Mouse (Mus musculus): ENCODE results near the gene Fam214b. TPM values are rescaled to one million over a fixed set of nuclear protein-coding genes. Genes with fewer than 3 reads are reported as not detected.
A peak's percentile ranks its signal among the peaks of the same experiment; 100 is the strongest.

The Fam214b gene
- polyA plus RNA-seq, 2 experiments = 16.9 to 22.2 TPM

DNA sequence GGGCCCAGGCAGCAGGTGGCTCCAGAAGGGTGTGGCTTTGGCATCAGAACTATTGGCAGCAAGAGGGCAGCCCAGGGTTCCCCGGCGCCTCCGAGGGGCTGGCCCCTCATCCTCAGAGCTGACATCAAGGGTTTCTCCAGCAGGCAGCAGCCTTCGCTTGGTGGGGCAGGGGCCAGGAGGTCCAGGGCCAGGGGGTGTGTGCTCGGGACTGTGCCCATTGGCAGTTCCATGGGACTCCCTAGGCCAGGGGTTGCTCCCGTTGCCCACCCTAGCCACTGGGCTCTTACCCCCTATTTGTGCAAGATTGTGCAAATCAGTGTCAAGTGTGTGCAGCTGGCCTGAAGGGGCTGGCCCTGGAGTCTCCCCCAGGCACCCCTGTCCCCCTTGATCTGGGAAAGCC is 10.2 kb downstream of the Fam214b start:
- Histone ChIP-seq H3K4me3 (ENCODE audit: insufficient read depth in 1 of 2, low read depth in 2 of 2, low read length in 2 of 2) (no peak overlapping the region), H3K36me3 (replicated peaks; ENCODE audit: control insufficient read depth, insufficient read depth, low read depth) (peaks cover 22% of the 10 kb centered on the region), H3K9me3 (ENCODE audit: control insufficient read depth, low read length) (no peaks in the 10 kb centered on the region), H3K27me3 (ENCODE audit: control insufficient read depth, insufficient read depth, low read length) (no peaks in the 10 kb centered on the region), H3K4me1 (replicated peaks; ENCODE audit: control insufficient read depth in 2 of 2, insufficient read depth in 2 of 2, low read length in 1 of 2) (peaks cover 34 to 38% of the 10 kb centered on the region in 2 experiments), H3K4me2 (ENCODE audit: low read depth) (peak overlapping the region; percentile 15; the same call in 1 of the 2 replicates), H3K27ac (no peak overlapping the region), H3K9ac (replicated peaks) (no peak overlapping the region)
- TF ChIP-seq CTCF (IDR thresholded peaks at IDR 0.05; ENCODE audit: low read depth) (peak; percentile 13; the same call in 1 of the 2 replicates), EP300 (IDR thresholded peaks at IDR 0.05; ENCODE audit: low read depth) (no peak)
- no peak for DNase-seq (ENCODE audit: low read depth in 3 of 3, low spot score in 3 of 3)
- no peak for ATAC-seq (ENCODE audit: insufficient read depth)
- 75% methylated on average over 6 of the region's 6 CpGs for WGBS (ENCODE audit: insufficient replicate concordance)

DNA sequence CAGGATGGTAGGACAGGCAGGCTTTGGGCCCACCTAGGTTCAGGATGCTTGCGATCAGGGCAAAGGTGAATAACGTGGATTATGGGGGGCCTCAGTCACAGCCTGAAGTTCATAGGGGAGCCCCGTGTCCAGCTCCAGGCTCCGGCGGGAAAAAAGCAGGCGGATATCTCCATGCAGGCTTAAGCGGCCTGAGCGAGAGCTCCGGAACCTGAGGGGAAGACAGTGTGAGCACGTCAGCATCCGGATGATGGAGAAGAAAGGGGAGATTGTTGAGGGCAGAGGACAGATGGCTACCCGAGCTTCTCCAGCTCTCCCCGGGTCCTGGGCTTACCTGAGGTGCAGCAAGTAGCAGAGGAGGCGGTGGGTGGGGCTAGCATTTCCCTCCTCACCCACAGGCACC is 12.5 kb downstream of the Fam214b start:
- H3K4me1 ChIP-seq (replicated peaks; ENCODE audit: control insufficient read depth in 2 of 2, insufficient read depth in 2 of 2, low read length in 1 of 2) = peaks cover 22 to 31% of the 10 kb centered on the region in 2 experiments
- TF ChIP-seq CTCF (IDR thresholded peaks at IDR 0.05; ENCODE audit: low read depth) (no peak), EP300 (IDR thresholded peaks at IDR 0.05; ENCODE audit: low read depth) (no peak)
- H3K27me3 ChIP-seq (ENCODE audit: control insufficient read depth, insufficient read depth, low read length) = no peaks in the 10 kb centered on the region
- H3K9ac ChIP-seq (replicated peaks) = no peak overlapping the region
- no peak for DNase-seq (ENCODE audit: low read depth in 3 of 3, low spot score in 3 of 3)
- H3K36me3 ChIP-seq (replicated peaks; ENCODE audit: control insufficient read depth, insufficient read depth, low read depth) = peaks cover 34% of the 10 kb centered on the region
- H3K4me3 ChIP-seq (ENCODE audit: insufficient read depth in 1 of 2, low read depth in 2 of 2, low read length in 2 of 2) = no peak overlapping the region
- no peak for ATAC-seq (ENCODE audit: insufficient read depth)
- no peak overlapping the region for H3K27ac ChIP-seq
- no peaks in the 10 kb centered on the region for H3K9me3 ChIP-seq (ENCODE audit: control insufficient read depth, low read length)
- 82% methylated on average over 14 of the region's 14 CpGs for WGBS (ENCODE audit: insufficient replicate concordance)
- no peak overlapping the region for H3K4me2 ChIP-seq (ENCODE audit: low read depth)

DNA sequence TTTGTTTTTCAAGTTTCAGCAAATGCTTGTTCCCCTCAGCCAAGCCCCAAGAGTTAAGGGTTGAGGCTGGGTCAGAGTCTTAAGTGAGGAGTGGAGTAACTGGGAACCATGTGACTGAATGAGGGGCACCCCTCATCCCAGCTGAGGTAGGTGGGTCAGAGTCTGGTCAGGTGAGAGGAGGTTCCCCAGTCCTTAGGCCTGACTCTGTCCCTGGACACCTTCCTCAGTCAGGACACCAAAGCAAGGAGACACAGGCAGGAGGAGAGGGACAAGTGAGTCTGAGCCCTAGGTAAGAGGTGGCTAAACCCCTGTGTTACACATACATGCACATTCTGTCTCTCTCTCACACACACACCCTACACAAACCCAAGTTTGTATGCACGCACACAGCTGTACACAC is 13.5 kb downstream of the Fam214b start:
- Histone ChIP-seq H3K27ac (no peak overlapping the region), H3K36me3 (replicated peaks; ENCODE audit: control insufficient read depth, insufficient read depth, low read depth) (peaks cover 39% of the 10 kb centered on the region)

DNA sequence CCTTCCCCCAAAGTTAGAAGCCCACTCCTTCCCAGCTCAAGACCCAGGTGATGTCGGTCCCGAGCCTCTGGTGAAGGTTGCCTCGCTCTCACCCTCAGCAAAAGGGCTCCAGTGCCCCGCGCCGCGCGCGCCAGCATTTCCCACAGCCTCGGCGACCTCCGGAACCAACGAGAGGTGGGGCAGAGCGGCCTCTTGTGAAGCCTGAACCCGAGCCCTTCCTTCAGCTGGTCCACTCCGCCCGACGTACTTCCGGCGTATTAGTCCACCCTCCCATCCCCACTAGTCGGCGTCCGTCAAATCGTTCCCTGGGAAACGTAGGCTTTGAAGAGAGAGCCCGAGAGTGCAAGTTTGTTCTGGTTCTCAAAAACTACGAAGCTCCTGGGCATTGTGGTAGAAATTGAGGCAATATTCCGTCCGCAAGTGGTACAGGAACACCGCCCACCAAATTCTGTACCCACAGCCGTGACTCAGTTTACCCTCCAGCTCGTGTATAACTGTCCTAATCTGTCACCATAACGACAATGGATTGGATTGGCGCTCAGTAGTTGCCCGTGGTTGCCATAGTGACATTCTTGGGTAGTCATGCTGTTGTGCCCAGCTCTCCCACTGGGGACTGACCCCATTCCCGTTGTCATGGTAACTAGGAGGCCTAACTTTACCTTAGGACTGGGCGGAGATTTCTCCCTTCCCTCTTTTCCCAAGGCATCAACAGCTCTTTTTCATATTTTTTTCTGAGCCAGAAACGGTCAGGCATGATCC is 14.6 kb downstream of the Fam214b start, which contains the start of gene Stoml2:
TSS of gene Stoml2 (minus strand) at position 474 of the 759 bp plus-strand sequence.
- H3K9me3 ChIP-seq (ENCODE audit: control insufficient read depth, low read length) = no peaks in the 10 kb centered on the region
- DNase-seq (ENCODE audit: low read depth in 3 of 3, low spot score in 3 of 3) = peak; percentile 91 to 94 (median 92)

More for the DNA sequence above, 13.5 kb downstream of the Fam214b start:
- no peak overlapping the region for H3K4me3 ChIP-seq (ENCODE audit: insufficient read depth in 1 of 2, low read depth in 2 of 2, low read length in 2 of 2)
- H3K9ac ChIP-seq (replicated peaks) = no peak overlapping the region
- no peaks in the 10 kb centered on the region for H3K27me3 ChIP-seq (ENCODE audit: control insufficient read depth, insufficient read depth, low read length)
- no peak for ATAC-seq (ENCODE audit: insufficient read depth)
- TF ChIP-seq EP300 (IDR thresholded peaks at IDR 0.05; ENCODE audit: low read depth) (no peak), CTCF (IDR thresholded peaks at IDR 0.05; ENCODE audit: low read depth) (no peak)
- no peak overlapping the region for H3K4me2 ChIP-seq (ENCODE audit: low read depth)
- H3K4me1 ChIP-seq (replicated peaks; ENCODE audit: control insufficient read depth in 2 of 2, insufficient read depth in 2 of 2, low read length in 1 of 2) = peaks cover 18 to 23% of the 10 kb centered on the region in 2 experiments
- no peak for DNase-seq (ENCODE audit: low read depth in 3 of 3, low spot score in 3 of 3)
- 86% methylated on average over 1 of the region's 1 CpGs for WGBS (ENCODE audit: insufficient replicate concordance)
- no peaks in the 10 kb centered on the region for H3K9me3 ChIP-seq (ENCODE audit: control insufficient read depth, low read length)

DNA sequence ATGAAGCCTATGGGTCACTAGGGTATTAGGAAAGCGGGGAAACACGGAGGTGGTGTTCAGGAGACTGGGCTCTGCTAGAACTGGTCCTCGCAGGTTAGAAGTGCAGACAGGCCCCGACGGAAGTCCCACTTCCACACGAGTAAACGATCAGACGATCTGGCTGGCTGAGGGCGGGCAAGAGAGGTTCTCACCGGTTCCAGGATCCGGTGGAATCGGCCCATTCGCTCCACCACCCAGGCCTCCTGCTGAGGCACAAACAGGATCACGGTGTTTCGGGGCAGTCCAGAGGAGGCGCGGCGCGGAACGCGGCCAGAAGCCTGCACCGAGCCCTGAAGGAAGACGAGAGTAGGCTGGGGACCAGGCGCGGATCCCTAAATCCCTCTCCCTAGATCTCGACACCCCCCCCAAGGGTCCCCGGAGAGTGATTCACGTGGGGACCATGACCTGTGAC is 15.2 kb downstream of the Fam214b start:
- peaks cover 36% of the 10 kb centered on the region for H3K36me3 ChIP-seq (replicated peaks; ENCODE audit: control insufficient read depth, insufficient read depth, low read depth)
- ATAC-seq (ENCODE audit: insufficient read depth) (peak; percentile 73), DNase-seq (ENCODE audit: low read depth in 3 of 3, low spot score in 3 of 3) (no peak)
- no peak for TF ChIP-seq CTCF (IDR thresholded peaks at IDR 0.05; ENCODE audit: low read depth)
- TF ChIP-seq EP300 (IDR thresholded peaks at IDR 0.05; ENCODE audit: low read depth) = no peak
- H3K4me1 ChIP-seq (replicated peaks; ENCODE audit: control insufficient read depth in 2 of 2, insufficient read depth in 2 of 2, low read length in 1 of 2) = peaks cover 7 to 17% of the 10 kb centered on the region in 2 experiments
- H3K9ac ChIP-seq (replicated peaks) = peak overlapping the region; percentile 91
- H3K4me3 ChIP-seq (ENCODE audit: insufficient read depth in 1 of 2, low read depth in 2 of 2, low read length in 2 of 2) = peak overlapping the region; percentile 77 to 90
- H3K27me3 ChIP-seq (ENCODE audit: control insufficient read depth, insufficient read depth, low read length) = no peaks in the 10 kb centered on the region
- peak overlapping the region; percentile 65 for H3K27ac ChIP-seq
- H3K9me3 ChIP-seq (ENCODE audit: control insufficient read depth, low read length) = no peaks in the 10 kb centered on the region
- under 1% methylated on average over 28 of the region's 28 CpGs for whole genome bisulfite sequencing (ENCODE audit: insufficient replicate concordance)
- H3K4me2 ChIP-seq (ENCODE audit: low read depth) = peak overlapping the region; percentile 86

More for the DNA sequence above, 14.6 kb downstream of the Fam214b start, which contains the start of gene Stoml2:
- Histone ChIP-seq H3K4me3 (ENCODE audit: insufficient read depth in 1 of 2, low read depth in 2 of 2, low read length in 2 of 2) (peak within 1 kb of the TSS; percentile 77 to 90), H3K36me3 (replicated peaks; ENCODE audit: control insufficient read depth, insufficient read depth, low read depth) (peaks cover 42% of the 10 kb centered on the region), H3K27me3 (ENCODE audit: control insufficient read depth, insufficient read depth, low read length) (no peaks in the 10 kb centered on the region), H3K4me1 (replicated peaks; ENCODE audit: control insufficient read depth in 2 of 2, insufficient read depth in 2 of 2, low read length in 1 of 2) (peaks cover 7 to 14% of the 10 kb centered on the region in 2 experiments), H3K9ac (replicated peaks) (peak within 1 kb of the TSS; percentile 91), H3K27ac (peak within 1 kb of the TSS; percentile 65), H3K4me2 (ENCODE audit: low read depth) (peak within 1 kb of the TSS; percentile 86)
- no peak for TF ChIP-seq EP300 (IDR thresholded peaks at IDR 0.05; ENCODE audit: low read depth)
- TF ChIP-seq CTCF (IDR thresholded peaks at IDR 0.05; ENCODE audit: low read depth) = peak; percentile 73
- ATAC-seq (ENCODE audit: insufficient read depth) = peak; percentile 96
- WGBS (ENCODE audit: insufficient replicate concordance) = 2% methylated on average over 38 of the region's 38 CpGs
